Mouse (Mus musculus): ENCODE results near the gene Trpm8. TPM values are rescaled to one million over a fixed set of nuclear protein-coding genes. Genes with fewer than 3 reads are reported as not detected.

Gene Trpm8
- polyA plus RNA-seq, 1 experiment: 0.02 TPM

GRCm38 (mm10) chr1:88237311-88237710, 40.1 kb upstream of the Trpm8 start:
- Histone ChIP-seq H3K27me3 (ENCODE audit: control insufficient read depth, insufficient read depth, insufficient read length) (peaks cover 23% of the 10 kb centered on the region), H3ac (ENCODE audit: control insufficient read depth, insufficient read length) (no peak overlapping the region), H3K4me2 (ENCODE audit: low read depth) (no peak overlapping the region), H3K4me3 (no peak overlapping the region), H3K36me3 (ENCODE audit: control insufficient read depth, insufficient read depth) (no peaks in the 10 kb centered on the region), H3K79me2 (ENCODE audit: control insufficient read depth, insufficient read depth) (no peaks in the 10 kb centered on the region)
- no peak for TF ChIP-seq TCF3 (IDR thresholded peaks at IDR 0.05; ENCODE audit: insufficient read length, low read depth)
- TF ChIP-seq MAX (IDR thresholded peaks at IDR 0.05; ENCODE audit: low read depth): no peak
- TF ChIP-seq MYOG (IDR thresholded peaks at IDR 0.05; ENCODE audit: control insufficient read depth in 1 of 3, insufficient read depth in 1 of 3, insufficient read length in 2 of 3, low read depth in 2 of 3): no peak
- TF ChIP-seq REST (IDR thresholded peaks at IDR 0.05; ENCODE audit: insufficient read depth, insufficient read length): no peak
- no peak for TF ChIP-seq POLR2A (IDR thresholded peaks at IDR 0.05; ENCODE audit: insufficient read length, low read depth)
- TF ChIP-seq MYOD1 (IDR thresholded peaks at IDR 0.05; ENCODE audit: control insufficient read depth in 1 of 3, insufficient read length in 2 of 3, low read depth in 2 of 3): no peak
- TF ChIP-seq USF1 (IDR thresholded peaks at IDR 0.05; ENCODE audit: low read depth): no peak
- no peak for TF ChIP-seq POLR2AphosphoS2 (IDR thresholded peaks at IDR 0.05; ENCODE audit: insufficient read length, low read depth)
- no peak for TF ChIP-seq E2F4 (IDR thresholded peaks at IDR 0.05; ENCODE audit: insufficient read depth)
- TF ChIP-seq CEBPB (IDR thresholded peaks at IDR 0.05; ENCODE audit: insufficient read depth, poor library complexity, severe bottlenecking): no peak
- TF ChIP-seq SRF (IDR thresholded peaks at IDR 0.05; ENCODE audit: control insufficient read depth, insufficient read length, low read depth): no peak
- TF ChIP-seq TCF12 (IDR thresholded peaks at IDR 0.05; ENCODE audit: insufficient read depth, poor library complexity, severe bottlenecking): no peak

- TF ChIP-seq POLR2A (IDR thresholded peaks at IDR 0.05; ENCODE audit: insufficient read length, low read depth) (no peak), USF1 (IDR thresholded peaks at IDR 0.05; ENCODE audit: low read depth) (no peak), MAX (IDR thresholded peaks at IDR 0.05; ENCODE audit: low read depth) (no peak), POLR2AphosphoS2 (IDR thresholded peaks at IDR 0.05; ENCODE audit: insufficient read length, low read depth) (no peak), SRF (IDR thresholded peaks at IDR 0.05; ENCODE audit: control insufficient read depth, insufficient read length, low read depth) (no peak), TCF12 (IDR thresholded peaks at IDR 0.05; ENCODE audit: insufficient read depth, poor library complexity, severe bottlenecking) (no peak), REST (IDR thresholded peaks at IDR 0.05; ENCODE audit: insufficient read depth, insufficient read length) (no peak), TCF3 (IDR thresholded peaks at IDR 0.05; ENCODE audit: insufficient read length, low read depth) (no peak), E2F4 (IDR thresholded peaks at IDR 0.05; ENCODE audit: insufficient read depth) (no peak), CEBPB (IDR thresholded peaks at IDR 0.05; ENCODE audit: insufficient read depth, poor library complexity, severe bottlenecking) (no peak), MYOG (IDR thresholded peaks at IDR 0.05; ENCODE audit: control insufficient read depth in 1 of 3, insufficient read depth in 1 of 3, insufficient read length in 2 of 3, low read depth in 2 of 3) (no peak), MYOD1 (IDR thresholded peaks at IDR 0.05; ENCODE audit: control insufficient read depth in 1 of 3, insufficient read length in 2 of 3, low read depth in 2 of 3) (no peak)
- Histone ChIP-seq H3K27me3 (ENCODE audit: control insufficient read depth, insufficient read depth, insufficient read length) (peaks cover 19% of the 10 kb centered on the region), H3K4me3 (no peak overlapping the region), H3K79me2 (ENCODE audit: control insufficient read depth, insufficient read depth) (no peaks in the 10 kb centered on the region), H3K4me2 (ENCODE audit: low read depth) (no peak overlapping the region), H3K36me3 (ENCODE audit: control insufficient read depth, insufficient read depth) (no peaks in the 10 kb centered on the region), H3ac (ENCODE audit: control insufficient read depth, insufficient read length) (no peak overlapping the region)
Measured at GRCm38 (mm10) chr1:88238771-88239170, 38.7 kb upstream of the Trpm8 start.

- Histone ChIP-seq H3ac (ENCODE audit: control insufficient read depth, insufficient read length) (no peak overlapping the region), H3K4me2 (ENCODE audit: low read depth) (no peak overlapping the region), H3K36me3 (ENCODE audit: control insufficient read depth, insufficient read depth) (no peaks in the 10 kb centered on the region), H3K4me3 (no peak overlapping the region), H3K79me2 (ENCODE audit: control insufficient read depth, insufficient read depth) (no peaks in the 10 kb centered on the region), H3K27me3 (ENCODE audit: control insufficient read depth, insufficient read depth, insufficient read length) (peaks cover 15% of the 10 kb centered on the region)
- TF ChIP-seq POLR2A (IDR thresholded peaks at IDR 0.05; ENCODE audit: insufficient read length, low read depth): no peak
- no peak for TF ChIP-seq REST (IDR thresholded peaks at IDR 0.05; ENCODE audit: insufficient read depth, insufficient read length)
- no peak for TF ChIP-seq MYOG (IDR thresholded peaks at IDR 0.05; ENCODE audit: control insufficient read depth in 1 of 3, insufficient read depth in 1 of 3, insufficient read length in 2 of 3, low read depth in 2 of 3)
- TF ChIP-seq CEBPB (IDR thresholded peaks at IDR 0.05; ENCODE audit: insufficient read depth, poor library complexity, severe bottlenecking): no peak
- TF ChIP-seq TCF3 (IDR thresholded peaks at IDR 0.05; ENCODE audit: insufficient read length, low read depth): no peak
- TF ChIP-seq MAX (IDR thresholded peaks at IDR 0.05; ENCODE audit: low read depth): no peak
Measured at GRCm38 (mm10) chr1:88240072-88240471, 37.4 kb upstream of the Trpm8 start.

- Histone ChIP-seq H3K4me2 (ENCODE audit: low read depth) (no peak overlapping the region), H3K79me2 (ENCODE audit: control insufficient read depth, insufficient read depth) (no peaks in the 10 kb centered on the region), H3K36me3 (ENCODE audit: control insufficient read depth, insufficient read depth) (no peaks in the 10 kb centered on the region), H3ac (ENCODE audit: control insufficient read depth, insufficient read length) (no peak overlapping the region), H3K27me3 (ENCODE audit: control insufficient read depth, insufficient read depth, insufficient read length) (peaks cover 14% of the 10 kb centered on the region), H3K4me3 (no peak overlapping the region)
- TF ChIP-seq MYOG (IDR thresholded peaks at IDR 0.05; ENCODE audit: control insufficient read depth in 1 of 3, insufficient read depth in 1 of 3, insufficient read length in 2 of 3, low read depth in 2 of 3) (no peak), USF1 (IDR thresholded peaks at IDR 0.05; ENCODE audit: low read depth) (no peak), TCF3 (IDR thresholded peaks at IDR 0.05; ENCODE audit: insufficient read length, low read depth) (no peak), CEBPB (IDR thresholded peaks at IDR 0.05; ENCODE audit: insufficient read depth, poor library complexity, severe bottlenecking) (no peak), MYOD1 (IDR thresholded peaks at IDR 0.05; ENCODE audit: control insufficient read depth in 1 of 3, insufficient read length in 2 of 3, low read depth in 2 of 3) (no peak), POLR2AphosphoS2 (IDR thresholded peaks at IDR 0.05; ENCODE audit: insufficient read length, low read depth) (no peak), TCF12 (IDR thresholded peaks at IDR 0.05; ENCODE audit: insufficient read depth, poor library complexity, severe bottlenecking) (no peak), MAX (IDR thresholded peaks at IDR 0.05; ENCODE audit: low read depth) (no peak), E2F4 (IDR thresholded peaks at IDR 0.05; ENCODE audit: insufficient read depth) (no peak), SRF (IDR thresholded peaks at IDR 0.05; ENCODE audit: control insufficient read depth, insufficient read length, low read depth) (no peak), POLR2A (IDR thresholded peaks at IDR 0.05; ENCODE audit: insufficient read length, low read depth) (no peak)
Measured at GRCm38 (mm10) chr1:88240579-88240978, 36.9 kb upstream of the Trpm8 start.

GRCm38 (mm10) chr1:88243861-88244260, 33.6 kb upstream of the Trpm8 start:
- Histone ChIP-seq H3K36me3 (ENCODE audit: control insufficient read depth, insufficient read depth) (no peaks in the 10 kb centered on the region), H3K79me2 (ENCODE audit: control insufficient read depth, insufficient read depth) (no peaks in the 10 kb centered on the region), H3K4me3 (no peak overlapping the region), H3K27me3 (ENCODE audit: control insufficient read depth, insufficient read depth, insufficient read length) (peaks cover 6% of the 10 kb centered on the region), H3K4me2 (ENCODE audit: low read depth) (no peak overlapping the region), H3ac (ENCODE audit: control insufficient read depth, insufficient read length) (no peak overlapping the region)
- TF ChIP-seq POLR2A (IDR thresholded peaks at IDR 0.05; ENCODE audit: insufficient read length, low read depth) (no peak), TCF3 (IDR thresholded peaks at IDR 0.05; ENCODE audit: insufficient read length, low read depth) (no peak), MYOD1 (IDR thresholded peaks at IDR 0.05; ENCODE audit: control insufficient read depth in 1 of 3, insufficient read length in 2 of 3, low read depth in 2 of 3) (no peak), POLR2AphosphoS2 (IDR thresholded peaks at IDR 0.05; ENCODE audit: insufficient read length, low read depth) (no peak), USF1 (IDR thresholded peaks at IDR 0.05; ENCODE audit: low read depth) (no peak), E2F4 (IDR thresholded peaks at IDR 0.05; ENCODE audit: insufficient read depth) (no peak)
